Mouse (Mus musculus) midbrain, embryonic 11.5 days (tissue): Measurements from ENCODE around the gene Reep3. TPM values are rescaled to one million over a fixed set of nuclear protein-coding genes. Genes with fewer than 3 reads are reported as not detected.

Experiments
- ATAC-seq: fragments of 200-750 bp; cut with Nextera tagmentation; 2 replicates; pipeline ENCODE4 v1.8.0; 2017; ENCODE audit warnings: moderate TSS enrichment, moderate library complexity; ENCODE audit not compliant: low FRiP score
- DNase-seq: peaks from one replicate; pipeline ENCODE4 v3.0.0; 2015; ENCODE audit warnings: low spot score; ENCODE audit errors: missing footprints
- H3K27ac ChIP-seq: fragments of 300-500 bp; sonication (generic); 2 replicates; pipeline ENCODE4 v1.5.1; 2014; ENCODE audit warnings: low read depth, low read length
- H3K27me3 ChIP-seq: fragments of 300-500 bp; sonication (generic); 2 replicates; pipeline ENCODE4 v1.6.1; 2014; ENCODE audit warnings: mild to moderate bottlenecking, low read length, moderate library complexity, mixed read lengths; ENCODE audit not compliant: control insufficient read depth, insufficient read depth
- H3K36me3 ChIP-seq: fragments of 300-500 bp; sonication (generic); 2 replicates; pipeline ENCODE4 v1.6.1; 2014; ENCODE audit warnings: mild to moderate bottlenecking, low read length, moderate library complexity, mixed read lengths; ENCODE audit not compliant: control insufficient read depth, insufficient read depth
- H3K4me1 ChIP-seq: fragments of 300-500 bp; sonication (generic); 2 replicates; pipeline ENCODE4 v1.6.1; 2014; ENCODE audit warnings: low read length; ENCODE audit not compliant: control insufficient read depth, insufficient read depth
- H3K4me2 ChIP-seq: fragments of 300-500 bp; sonication (generic); 2 replicates; pipeline ENCODE4 v1.6.1; 2014; ENCODE audit warnings: mild to moderate bottlenecking, moderate library complexity
- H3K4me3 ChIP-seq: fragments of 300-500 bp; sonication (generic); 2 replicates; pipeline ENCODE4 v1.5.1; 2014; ENCODE audit warnings: low read depth, low read length
- H3K9ac ChIP-seq: fragments of 300-500 bp; sonication (generic); 2 replicates; pipeline ENCODE4 v1.6.1; 2014; ENCODE audit warnings: low read length
- H3K9me3 ChIP-seq: fragments of 300-500 bp; sonication (generic); 2 replicates; pipeline ENCODE4 v1.6.1; 2016; ENCODE audit warnings: low read length; ENCODE audit not compliant: control insufficient read depth
- WGBS: fragments of 180-500 bp; shearing (Covaris S2); extraction: QIAGEN DNeasy Blood & Tissue Kit; methylation state at CpG from one replicate; pipeline ENCODE4 v1.1.7; 2014; 5-methylcytosine and 5-hydroxymethylcytosine counted together
- polyA plus RNA-seq: library from polyadenylated mRNA; unstranded; fragments of >200 nt; fragmentation: Nextera tagmentation; extraction: Ambion mirVana; gene quantifications from 2 replicates; pipeline ENCODE4 v1.2.1, GENCODE M21; 2014

Reep3 gene
- 37.5 and 38.9 TPM in 2 replicates for polyA plus RNA-seq

DNA sequence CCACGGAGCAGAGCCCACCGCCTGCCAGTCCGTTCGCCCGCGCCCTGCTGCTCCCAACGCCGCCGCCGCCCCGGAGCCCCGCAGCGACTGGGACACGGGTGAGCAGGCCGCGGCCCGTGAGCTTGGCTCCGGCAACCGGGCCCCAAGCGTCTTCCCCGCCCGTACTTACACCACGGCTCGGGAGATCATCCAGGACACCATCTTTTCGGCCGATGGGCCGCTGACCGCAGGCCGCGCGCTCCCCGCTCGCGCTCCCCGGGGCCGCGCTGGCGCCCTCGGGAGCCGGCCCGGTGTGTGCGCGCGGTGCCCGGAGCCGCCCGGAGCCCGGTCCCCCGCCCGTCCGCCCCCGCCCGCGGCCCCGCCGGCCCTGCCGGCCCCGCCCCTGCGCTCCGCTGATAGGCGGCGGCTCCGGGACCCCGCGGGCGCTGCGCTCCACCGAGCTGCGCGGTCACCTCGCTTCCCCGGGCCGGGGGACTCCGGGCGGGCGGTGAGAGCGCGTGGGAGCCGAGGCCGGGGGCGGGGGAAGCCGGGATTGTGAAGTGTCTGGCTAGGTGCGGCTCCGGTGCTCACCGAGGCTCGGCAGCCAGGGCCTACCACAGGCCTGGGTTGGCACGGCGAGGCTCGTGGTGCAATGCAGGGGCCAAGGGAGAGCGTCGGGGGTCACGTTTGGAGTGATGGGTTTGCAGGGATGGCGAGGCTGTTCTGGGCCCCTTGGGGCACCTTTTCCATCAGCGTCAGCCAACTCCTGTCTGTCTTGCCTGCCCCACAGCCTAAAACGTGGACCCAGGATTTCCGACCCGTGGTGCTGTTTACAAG is at the start of gene Reep3:
TSS of gene Reep3 (minus strand) at position 325 of the 816 bp plus-strand sequence.
- under 1% methylated on average over 81 of the region's 97 CpGs for WGBS
- peak; percentile 88 for ATAC-seq
- peak within 1 kb of the TSS; percentile 99 for H3K27ac ChIP-seq
- no peaks in the 10 kb centered on the region for H3K9me3 ChIP-seq
- H3K4me2 ChIP-seq = peak within 1 kb of the TSS; percentile 77
- H3K9ac ChIP-seq = peak within 1 kb of the TSS; percentile 99
- H3K4me3 ChIP-seq = peak within 1 kb of the TSS; percentile 94
- no peaks in the 10 kb centered on the region for H3K27me3 ChIP-seq
- DNase-seq = peak; percentile 97
- peaks cover 19% of the 10 kb centered on the region for H3K4me1 ChIP-seq
- no peaks in the 10 kb centered on the region for H3K36me3 ChIP-seq

DNA sequence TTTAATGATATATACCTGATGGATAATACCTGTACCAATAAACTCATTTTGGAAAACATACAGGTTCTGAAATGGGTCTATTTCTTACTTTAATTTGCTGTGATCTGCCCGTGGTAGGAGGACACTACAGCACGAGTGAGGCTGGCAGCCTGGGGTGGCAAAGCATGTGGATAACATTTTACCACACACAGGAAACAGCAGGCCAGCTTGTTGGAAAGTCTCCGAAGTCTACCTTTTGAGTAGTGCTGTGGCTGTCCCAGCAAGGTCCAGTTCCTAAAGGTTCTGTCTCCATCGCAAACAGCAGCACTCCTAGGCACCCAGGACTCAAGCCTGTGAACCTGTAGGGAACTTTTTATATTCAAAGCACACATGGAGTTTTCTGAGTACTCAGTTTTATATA is 48.9 kb upstream of the Reep3 start:
- DNase-seq (no peak), ATAC-seq (no peak)
- Histone ChIP-seq H3K4me3 (no peak overlapping the region), H3K4me1 (no peaks in the 10 kb centered on the region), H3K4me2 (no peak overlapping the region), H3K27me3 (no peaks in the 10 kb centered on the region), H3K9ac (no peak overlapping the region), H3K27ac (no peak overlapping the region), H3K9me3 (no peaks in the 10 kb centered on the region), H3K36me3 (no peaks in the 10 kb centered on the region)
- WGBS = 92% methylated on average over 4 of the region's 4 CpGs

DNA sequence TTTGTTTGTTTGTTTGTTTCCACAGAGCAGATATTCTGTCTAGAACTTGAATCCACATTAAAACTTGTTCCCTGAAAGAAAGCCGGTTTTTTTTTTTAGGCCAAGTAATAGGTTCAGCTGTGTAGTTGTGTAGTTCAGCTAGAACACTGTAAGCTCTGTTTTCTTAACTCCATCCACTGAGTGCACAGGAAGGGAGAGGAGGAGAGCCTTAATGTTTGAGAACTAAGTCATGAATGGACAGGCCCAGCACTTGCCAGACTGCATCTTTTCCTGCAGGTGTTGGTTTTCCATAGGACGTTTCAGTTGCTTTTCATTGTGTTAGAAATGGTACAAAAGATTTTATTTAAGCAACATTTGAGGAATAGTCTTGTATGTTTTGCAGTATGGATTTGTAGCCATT is 47.5 kb upstream of the Reep3 start:
- Histone ChIP-seq H3K27ac (no peak overlapping the region), H3K9me3 (no peaks in the 10 kb centered on the region), H3K36me3 (no peaks in the 10 kb centered on the region), H3K27me3 (no peaks in the 10 kb centered on the region), H3K4me1 (no peaks in the 10 kb centered on the region), H3K9ac (no peak overlapping the region), H3K4me2 (no peak overlapping the region), H3K4me3 (no peak overlapping the region)
- DNase-seq = no peak
- no peak for ATAC-seq
- 83% methylated on average over 2 of the region's 2 CpGs for WGBS

DNA sequence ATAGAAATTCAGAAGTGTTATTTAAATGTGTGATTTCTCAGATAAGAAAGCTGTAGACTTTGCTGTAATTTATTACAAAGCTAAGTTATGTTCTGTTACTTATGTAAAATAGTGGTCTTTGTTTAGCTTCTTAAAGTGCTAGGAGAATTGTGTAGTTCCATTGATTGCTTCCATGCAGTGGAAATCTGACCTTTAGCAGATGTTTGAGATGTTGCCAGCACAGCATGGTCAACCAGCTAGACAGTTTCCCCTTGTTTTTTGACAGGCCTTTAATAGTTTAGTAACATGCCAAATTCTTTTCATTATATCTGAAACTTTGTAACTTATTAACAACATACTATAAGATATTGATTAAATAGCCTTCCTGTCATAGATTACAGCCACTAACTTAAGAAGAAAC is 46.9 kb upstream of the Reep3 start:
- Histone ChIP-seq H3K9me3 (no peaks in the 10 kb centered on the region), H3K27me3 (no peaks in the 10 kb centered on the region), H3K4me1 (no peaks in the 10 kb centered on the region), H3K9ac (no peak overlapping the region), H3K4me3 (no peak overlapping the region), H3K27ac (no peak overlapping the region), H3K36me3 (no peaks in the 10 kb centered on the region), H3K4me2 (no peak overlapping the region)
- ATAC-seq (no peak), DNase-seq (no peak)

DNA sequence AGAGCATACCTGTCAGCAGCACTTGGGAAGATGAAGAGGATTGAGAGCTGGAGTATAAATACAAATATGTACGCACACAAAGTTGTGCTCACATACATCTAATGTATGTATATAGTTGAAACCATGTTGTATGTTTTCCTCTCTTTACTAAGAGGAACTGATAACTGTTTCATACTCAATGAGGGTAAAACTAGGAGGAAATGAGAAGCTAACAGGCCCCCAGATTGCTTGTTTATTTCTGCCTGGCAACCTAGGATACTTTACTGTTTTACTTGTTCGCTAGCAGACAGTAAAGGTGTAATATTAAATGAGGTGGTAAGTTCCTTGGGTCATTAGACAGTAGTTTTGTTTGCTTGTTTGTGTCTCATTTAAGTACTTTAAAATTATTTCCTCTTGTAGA is 40.7 kb upstream of the Reep3 start:
- Histone ChIP-seq H3K36me3 (no peaks in the 10 kb centered on the region), H3K4me2 (no peak overlapping the region), H3K4me1 (no peaks in the 10 kb centered on the region), H3K9ac (no peak overlapping the region), H3K9me3 (no peaks in the 10 kb centered on the region), H3K27ac (no peak overlapping the region), H3K4me3 (no peak overlapping the region), H3K27me3 (no peaks in the 10 kb centered on the region)
- ATAC-seq = no peak
- WGBS = 86% methylated on average over 2 of the region's 2 CpGs
- no peak for DNase-seq

DNA sequence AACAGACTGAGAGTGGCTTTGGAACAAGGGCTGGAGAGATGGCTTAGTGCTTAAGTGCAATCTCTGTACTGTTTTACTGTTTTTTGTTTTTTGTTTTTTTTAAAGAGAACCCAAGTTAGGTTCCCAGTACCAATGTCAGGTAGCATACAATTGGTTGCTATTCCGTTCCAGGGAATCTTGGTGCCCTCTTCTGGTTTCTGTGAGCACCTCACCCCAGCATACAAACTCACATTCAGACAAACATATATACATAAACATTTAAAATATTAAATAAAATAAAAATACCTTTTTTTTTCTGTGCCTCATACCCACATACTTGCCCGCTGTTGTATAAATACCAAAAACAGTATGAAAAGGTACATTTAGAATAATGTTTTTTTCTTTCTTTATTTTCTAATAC is 37.6 kb upstream of the Reep3 start:
- Histone ChIP-seq H3K4me1 (no peaks in the 10 kb centered on the region), H3K4me3 (no peak overlapping the region), H3K9ac (no peak overlapping the region), H3K9me3 (no peaks in the 10 kb centered on the region), H3K27me3 (no peaks in the 10 kb centered on the region), H3K36me3 (no peaks in the 10 kb centered on the region), H3K27ac (no peak overlapping the region), H3K4me2 (no peak overlapping the region)
- WGBS = 85% methylated on average over 2 of the region's 2 CpGs
- no peak for DNase-seq
- ATAC-seq = no peak

DNA sequence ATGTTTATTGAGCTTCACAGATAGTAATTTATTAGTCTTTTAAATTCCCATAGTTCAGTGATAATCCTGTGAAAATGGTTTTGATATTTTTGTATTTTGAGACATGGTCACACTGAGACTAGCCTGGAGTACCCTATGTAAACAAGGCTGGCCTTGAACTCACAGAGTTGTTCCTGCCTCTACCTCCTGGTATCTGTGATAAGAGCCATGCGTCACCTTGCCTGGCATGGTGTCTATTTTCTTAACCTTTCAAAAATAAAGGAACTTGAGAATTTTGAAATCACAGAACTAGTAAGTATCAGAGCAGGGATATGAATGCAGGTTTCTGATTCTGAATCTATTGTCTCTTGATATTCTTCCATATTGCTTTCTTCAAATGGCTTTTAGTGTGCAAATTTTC is 35.0 kb upstream of the Reep3 start:
- Histone ChIP-seq H3K4me3 (no peak overlapping the region), H3K4me2 (no peak overlapping the region), H3K36me3 (no peaks in the 10 kb centered on the region), H3K27ac (no peak overlapping the region), H3K9me3 (no peaks in the 10 kb centered on the region), H3K27me3 (no peaks in the 10 kb centered on the region), H3K9ac (no peak overlapping the region), H3K4me1 (peaks cover 5% of the 10 kb centered on the region; the same call in 1 of the 2 replicates)
- 83% methylated on average over 1 of the region's 1 CpGs for WGBS
- no peak for DNase-seq
- no peak for ATAC-seq

DNA sequence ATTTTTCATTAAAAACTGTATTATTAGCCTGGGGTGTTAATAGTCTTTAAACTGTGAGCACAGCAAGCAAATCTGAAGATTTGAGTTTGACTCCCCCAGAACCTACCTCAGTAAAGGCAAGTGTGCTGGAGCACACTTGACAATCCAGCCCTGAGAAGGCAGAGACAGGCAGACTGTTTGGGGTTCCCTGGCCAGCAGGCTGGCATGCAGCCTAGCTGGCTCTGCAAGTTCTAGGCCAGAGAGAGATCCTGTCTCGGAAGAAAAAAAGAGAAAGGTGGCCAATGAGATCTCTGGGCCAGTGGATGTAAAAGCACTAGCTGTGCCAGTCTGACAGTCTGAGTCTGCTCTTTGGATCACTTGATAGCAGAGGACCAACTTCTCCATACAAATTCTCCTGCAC is 32.8 kb upstream of the Reep3 start:
- Histone ChIP-seq H3K9me3 (no peaks in the 10 kb centered on the region), H3K27ac (no peak overlapping the region), H3K27me3 (no peaks in the 10 kb centered on the region), H3K4me1 (peaks cover 5% of the 10 kb centered on the region; the same call in 1 of the 2 replicates), H3K9ac (no peak overlapping the region), H3K4me3 (no peak overlapping the region), H3K4me2 (no peak overlapping the region), H3K36me3 (no peaks in the 10 kb centered on the region)
- ATAC-seq (no peak), DNase-seq (no peak)
- 93% methylated on average over 1 of the region's 1 CpGs for WGBS

DNA sequence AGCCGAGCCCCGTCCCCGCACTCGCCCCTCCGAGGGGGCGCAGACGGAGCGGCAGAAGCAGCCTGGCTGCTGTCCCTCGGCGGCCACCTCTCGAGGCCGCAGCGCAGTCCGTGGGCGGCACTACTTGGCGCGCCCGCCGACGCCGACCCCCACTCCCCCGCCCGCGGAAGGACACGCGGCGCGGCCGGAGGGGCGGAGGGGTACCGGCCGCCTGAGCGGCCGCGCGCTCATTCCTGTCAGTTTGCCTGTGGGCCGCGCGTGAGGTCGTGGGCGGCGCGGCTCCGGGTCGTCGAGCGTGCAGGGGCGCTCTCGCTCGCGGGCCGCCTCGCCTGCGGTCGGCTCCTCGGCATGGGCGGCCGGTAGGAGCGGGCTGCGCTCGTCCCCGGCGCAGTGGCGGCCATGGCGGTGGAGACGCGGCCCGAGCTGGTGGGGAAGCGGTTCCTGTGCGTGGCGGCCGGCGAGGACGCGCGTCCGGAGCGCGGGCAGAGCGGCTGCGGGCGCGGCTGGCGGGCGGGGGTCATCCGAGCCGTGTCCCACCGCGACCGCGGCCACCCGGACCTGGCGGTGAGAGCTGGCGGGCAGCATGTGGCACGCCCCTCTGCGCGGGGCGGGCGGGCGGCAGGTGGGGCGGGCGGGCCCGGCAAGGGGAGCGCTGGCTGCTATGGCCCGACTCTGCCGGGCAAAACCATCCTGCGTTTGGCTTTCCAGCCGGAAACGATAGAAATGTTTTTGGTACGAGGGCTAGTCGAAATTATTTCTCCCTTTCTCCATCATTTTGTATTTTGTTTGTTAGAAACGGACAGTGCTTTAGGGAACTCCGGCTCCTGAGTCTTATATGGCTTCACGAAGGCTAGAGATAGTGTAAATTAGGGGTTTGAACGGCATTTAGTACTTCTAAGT is 30.4 kb upstream of the Reep3 start:
- H3K27me3 ChIP-seq = no peaks in the 10 kb centered on the region
- H3K4me2 ChIP-seq = peak overlapping the region; percentile 64
- H3K9me3 ChIP-seq = no peaks in the 10 kb centered on the region
- no peaks in the 10 kb centered on the region for H3K36me3 ChIP-seq
- peak overlapping the region; percentile 80 for H3K4me3 ChIP-seq
- WGBS = 2% methylated on average over 84 of the region's 115 CpGs
- ATAC-seq (peak; percentile 85), DNase-seq (peak; percentile 90)
- peak overlapping the region; percentile 62 for H3K27ac ChIP-seq
- peak overlapping the region; percentile 71 for H3K9ac ChIP-seq
- H3K4me1 ChIP-seq = peaks cover 5% of the 10 kb centered on the region; the same call in 1 of the 2 replicates
